Mouse (Mus musculus): Measurements from ENCODE around the gene Egf. TPM values are rescaled to one million over a fixed set of nuclear protein-coding genes. Genes with fewer than 3 reads are reported as not detected.

The Egf gene
- 1.1 TPM for polyA plus RNA-seq (2014; fragmentation: Illumina TruSeq; extraction: RNeasy Lipid Tissue Mini Kit (QIAGEN cat#74804); ENCODE audit: low replicate concordance)

GRCm38 (mm10) chr3:129754650-129755604, at the start of gene Egf:
Egf (minus strand) TSS chr3:129755316.

GRCm38 (mm10) chr3:129803765-129804164, 48.6 kb upstream of the Egf start, which contains the start of gene Lrit3:
Lrit3 (minus strand) TSS chr3:129804030.

Other genes starting within 250 kb of the Egf start
- gene Elovl6, start 223.0 kb downstream of the Egf start, polyA plus RNA-seq (2014; fragmentation: Illumina TruSeq; extraction: RNeasy Lipid Tissue Mini Kit (QIAGEN cat#74804); ENCODE audit: low replicate concordance): 116 TPM
- not detected for gene Lrit3, start 48.7 kb upstream of the Egf start, polyA plus RNA-seq (2014; fragmentation: Illumina TruSeq; extraction: RNeasy Lipid Tissue Mini Kit (QIAGEN cat#74804); ENCODE audit: low replicate concordance)
- gene Rrh, start 67.3 kb upstream of the Egf start, polyA plus RNA-seq (2014; fragmentation: Illumina TruSeq; extraction: RNeasy Lipid Tissue Mini Kit (QIAGEN cat#74804); ENCODE audit: low replicate concordance): not detected
- 55.9 TPM for gene Gar1, start 76.1 kb upstream of the Egf start, polyA plus RNA-seq (2014; fragmentation: Illumina TruSeq; extraction: RNeasy Lipid Tissue Mini Kit (QIAGEN cat#74804); ENCODE audit: low replicate concordance)
- gene Cfi, start 80.6 kb upstream of the Egf start, polyA plus RNA-seq (2014; fragmentation: Illumina TruSeq; extraction: RNeasy Lipid Tissue Mini Kit (QIAGEN cat#74804); ENCODE audit: low replicate concordance): 3.8 TPM
- 7.2 TPM for gene Pla2g12a, start 123.3 kb upstream of the Egf start, polyA plus RNA-seq (2014; fragmentation: Illumina TruSeq; extraction: RNeasy Lipid Tissue Mini Kit (QIAGEN cat#74804); ENCODE audit: low replicate concordance)
- gene Casp6, start 146.1 kb upstream of the Egf start, polyA plus RNA-seq (2014; fragmentation: Illumina TruSeq; extraction: RNeasy Lipid Tissue Mini Kit (QIAGEN cat#74804); ENCODE audit: low replicate concordance): 353 TPM
- 1.9 TPM for gene Mcub, start 214.9 kb upstream of the Egf start, polyA plus RNA-seq (2014; fragmentation: Illumina TruSeq; extraction: RNeasy Lipid Tissue Mini Kit (QIAGEN cat#74804); ENCODE audit: low replicate concordance)